8 mouse cellular contexts compared by ENCODE assay signal in the genomic region with DNA sequence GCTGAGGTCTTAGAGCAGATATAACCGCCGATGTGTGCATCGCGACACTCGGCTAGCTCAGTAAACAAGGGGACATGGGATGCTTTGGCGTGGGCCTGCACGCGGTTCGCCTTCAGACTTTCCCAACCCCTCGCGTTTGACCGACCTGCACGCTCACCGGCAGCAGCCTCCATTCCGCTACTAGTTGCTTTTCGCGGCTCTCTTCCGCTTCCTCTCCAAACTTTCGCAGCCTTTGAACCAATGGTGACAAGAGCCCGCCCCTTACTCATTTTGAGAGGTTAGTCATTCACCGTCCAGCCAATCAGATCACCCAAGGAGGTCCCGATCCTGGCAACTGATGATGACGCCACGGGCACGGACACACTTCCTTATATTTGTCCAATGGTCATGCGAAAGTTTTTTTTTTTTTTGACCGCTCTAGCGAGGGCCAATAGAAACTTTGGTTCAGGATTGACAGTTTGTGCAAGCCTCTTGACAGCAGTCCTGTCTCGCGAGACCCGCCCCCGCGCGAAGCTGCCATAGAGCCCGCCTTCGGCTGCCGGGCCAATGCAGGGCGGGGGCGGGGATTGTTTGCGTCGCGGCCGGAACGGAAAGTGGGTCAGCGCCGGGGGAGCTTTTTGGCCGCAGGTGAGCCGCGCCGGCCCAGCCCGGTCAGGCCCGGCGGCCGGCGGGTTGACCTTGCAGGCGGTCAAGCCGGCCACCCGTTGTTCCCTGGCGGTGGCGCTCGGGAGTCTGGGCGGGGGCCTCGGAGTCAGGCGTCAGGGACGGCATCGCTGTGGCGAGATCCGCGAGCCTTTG. TPM values are rescaled to one million over a fixed set of nuclear protein-coding genes. Genes with fewer than 3 reads are reported as not detected.
DNase-seq lines count a peak whose midpoint lies in the region; ATAC-seq and TF ChIP-seq lines count a peak whose summit lies in the region.

TSS of gene Nubp2 (minus strand) at position 216 of the 798 bp plus-strand sequence.
TSS of gene Spsb3 (plus strand) at position 510 of the 798 bp plus-strand sequence.

- H3K9me3 ChIP-seq in kidney, embryonic 14.5 days (ENCODE audit: control insufficient read depth, low read length), result no peaks in the 10 kb centered on the region
- H3K9me3 ChIP-seq in limb, embryonic 15.5 days, result no peaks in the 10 kb centered on the region

- peak within 1 kb of the TSS; percentile 87 for H3K9ac ChIP-seq in kidney, embryonic 14.5 days (ENCODE audit: low read depth, low read length)
- peak within 1 kb of the TSS; percentile 89 for H3K9ac ChIP-seq in limb, embryonic 15.5 days

- H3K36me3 ChIP-seq in kidney, embryonic 14.5 days (ENCODE audit: control insufficient read depth, insufficient read depth, low read length), result peaks cover 36% of the 10 kb centered on the region
- peaks cover 54% of the 10 kb centered on the region for H3K36me3 ChIP-seq in limb, embryonic 15.5 days

- peak; percentile 96 for ATAC-seq in kidney, embryonic 14.5 days (ENCODE audit: low FRiP score, low TSS enrichment)
- ATAC-seq in limb, embryonic 15.5 days (ENCODE audit: insufficient number of reproducible peaks, low FRiP score, low TSS enrichment, low read depth), result peak; percentile 95

- H3K4me1 ChIP-seq in bone marrow macrophage, adult 2 months (ENCODE audit: control insufficient read depth, insufficient read depth, low read length), result peaks cover 9% of the 10 kb centered on the region
- H3K4me1 ChIP-seq in embryonic fibroblast, embryonic 13.5 days (ENCODE audit: control insufficient read depth, insufficient read depth, low read length), result peaks cover 2% of the 10 kb centered on the region; the same call in 1 of the 2 replicates
- peaks cover 18% of the 10 kb centered on the region for H3K4me1 ChIP-seq in kidney, embryonic 14.5 days (ENCODE audit: control insufficient read depth, insufficient read depth, low read length)
- H3K4me1 ChIP-seq in limb, embryonic 15.5 days, result peaks cover 34% of the 10 kb centered on the region

- WGBS in kidney, embryonic 14.5 days, result under 1% methylated on average over 69 of the region's 69 CpGs
- WGBS in limb, embryonic 15.5 days, result under 1% methylated on average over 69 of the region's 69 CpGs

- TF ChIP-seq CTCF in bone marrow macrophage, adult 2 months (IDR thresholded peaks at IDR 0.05; ENCODE audit: low read depth, low read length), result no peak
- TF ChIP-seq CTCF in embryonic fibroblast, embryonic 13.5 days (IDR thresholded peaks at IDR 0.05; ENCODE audit: borderline replicate concordance, insufficient read depth, low read length), result no peak

- H3K27me3 ChIP-seq in kidney, embryonic 14.5 days (ENCODE audit: control insufficient read depth, insufficient read depth, low read length), result no peaks in the 10 kb centered on the region
- no peaks in the 10 kb centered on the region for H3K27me3 ChIP-seq in limb, embryonic 15.5 days

- H3K4me2 ChIP-seq in kidney, embryonic 14.5 days (replicated peaks; ENCODE audit: low read depth, low read length), result peak within 1 kb of the TSS; percentile 92
- H3K4me2 ChIP-seq in limb, embryonic 15.5 days, result peak within 1 kb of the TSS; percentile 89

- H3K27ac ChIP-seq in bone marrow macrophage, adult 2 months (ENCODE audit: insufficient read depth, low read depth, low read length), result peak within 1 kb of the TSS; percentile 35
- no peak within 1 kb of the TSS for H3K27ac ChIP-seq in embryonic fibroblast, embryonic 13.5 days (ENCODE audit: insufficient read depth, low read length)
- H3K27ac ChIP-seq in kidney, embryonic 14.5 days (ENCODE audit: low read depth, low read length), result peak within 1 kb of the TSS; percentile 56
- H3K27ac ChIP-seq in limb, embryonic 15.5 days, result peak within 1 kb of the TSS; percentile 57

- H3K4me3 ChIP-seq in bone marrow macrophage, adult 2 months (ENCODE audit: insufficient read depth, low read length), result peak within 1 kb of the TSS; percentile 98
- peak within 1 kb of the TSS; percentile 88 for H3K4me3 ChIP-seq in embryonic fibroblast, embryonic 13.5 days (ENCODE audit: insufficient read depth, low read length)
- H3K4me3 ChIP-seq in kidney, embryonic 14.5 days (ENCODE audit: low read length), result peak within 1 kb of the TSS; percentile 74
- H3K4me3 ChIP-seq in limb, embryonic 15.5 days, result peak within 1 kb of the TSS; percentile 95

- peak; percentile 97 for DNase-seq in A20 (ENCODE audit: low read depth, low spot score)
- peak; percentile 99 to 100 for DNase-seq in heart, adult 9 months (ENCODE audit: low spot score in 2 of 2)
- DNase-seq in monocyte, adult 2 months (ENCODE audit: low read depth in 1 of 2, low spot score in 2 of 2), result peak; percentile 90 to 99
- peak; percentile 98 to 100 for DNase-seq in spleen, postnatal 36 days (ENCODE audit: low spot score in 2 of 2)

- no peak for TF ChIP-seq POLR2A in bone marrow macrophage, adult 2 months (IDR thresholded peaks at IDR 0.05; ENCODE audit: borderline replicate concordance, low read depth, low read length)
- peak; percentile 85 for TF ChIP-seq POLR2A in embryonic fibroblast, embryonic 13.5 days (IDR thresholded peaks at IDR 0.05; ENCODE audit: low read depth, low read length)

RNA-seq across cellular contexts. Expression of gene Nubp2, which starts in this region (rescaled TPM):
- polyA plus RNA-seq in bone marrow macrophage, adult 2 months (2012; ENCODE audit: insufficient read depth, insufficient read length, missing spikeins), result 39.0 and 40.3 TPM in 2 replicates
- 22.2 and 25.6 TPM in 2 replicates for polyA plus RNA-seq in embryonic fibroblast, embryonic 13.5 days (2011; ENCODE audit: insufficient read length, low read depth, missing spikeins)
- polyA plus RNA-seq in kidney, embryonic 14.5 days (2014; fragmentation: Nextera tagmentation; extraction: Ambion mirVana), result 57.1 and 61.8 TPM in 2 replicates
- polyA plus RNA-seq in limb, embryonic 15.5 days (2015; fragmentation: Nextera tagmentation; extraction: Ambion mirVana), result 47.7 and 49.6 TPM in 2 replicates

RNA-seq across cellular contexts. Expression of gene Spsb3, which starts in this region (rescaled TPM):
- 20.2 and 21.3 TPM in 2 replicates for polyA plus RNA-seq in bone marrow macrophage, adult 2 months (2012; ENCODE audit: insufficient read depth, insufficient read length, missing spikeins)
- 15.5 and 17.4 TPM in 2 replicates for polyA plus RNA-seq in embryonic fibroblast, embryonic 13.5 days (2011; ENCODE audit: insufficient read length, low read depth, missing spikeins)
- 32.1 and 36.8 TPM in 2 replicates for polyA plus RNA-seq in kidney, embryonic 14.5 days (2014; fragmentation: Nextera tagmentation; extraction: Ambion mirVana)
- polyA plus RNA-seq in limb, embryonic 15.5 days (2015; fragmentation: Nextera tagmentation; extraction: Ambion mirVana), result 41.7 and 43.7 TPM in 2 replicates
